ENCODE assay signal across 25 mouse cellular contexts in the genomic region with DNA sequence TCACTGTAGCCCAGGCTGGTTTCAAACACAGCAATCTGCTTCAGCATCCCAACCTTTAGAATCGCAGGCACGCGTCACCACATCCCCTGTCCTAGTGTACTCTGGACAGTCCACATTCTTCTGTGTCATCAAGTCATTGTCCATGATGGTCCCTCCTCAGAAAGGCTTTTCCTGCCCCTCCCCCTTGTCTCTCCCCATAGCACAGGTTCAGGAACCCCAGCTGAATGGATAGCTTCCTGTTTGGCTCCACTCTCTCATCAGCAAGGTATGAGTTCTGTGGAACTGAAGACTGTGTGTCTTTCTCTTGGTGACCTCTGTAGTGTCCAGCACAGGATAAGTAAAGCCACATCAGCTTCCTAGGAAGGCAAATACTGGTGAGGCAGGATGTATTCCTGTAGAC.
A peak's percentile ranks its signal among the peaks of the same experiment; 100 is the strongest.
DNase-seq lines count a peak whose midpoint lies in the region; ATAC-seq lines count a peak whose summit lies in the region.
"Had no signal": no experiment of that assay in that cellular context is flagged by ENCODE, and none has a peak within 500 bp of the region (broad histone marks: within the 10 kb centered on the region; RNA-seq: fewer than 3 reads in every experiment).

No protein-coding gene starts in this region.

- H3K4me2 ChIP-seq in forebrain, embryonic 13.5 days: no peak overlapping the region
- H3K4me2 ChIP-seq: forebrain, embryonic 12.5 days; heart, embryonic 12.5 days; hindbrain, embryonic 12.5 days; liver, embryonic 13.5 days; neural tube, embryonic 13.5 days had no signal

- H3K9ac ChIP-seq in forebrain, embryonic 13.5 days: no peak overlapping the region
- H3K9ac ChIP-seq: heart, embryonic 12.5 days; hindbrain, embryonic 12.5 days; liver, embryonic 13.5 days; neural tube, embryonic 13.5 days had no signal

- no peak overlapping the region for H3K4me3 ChIP-seq in embryonic facial prominence, embryonic 10.5 days
- H3K4me3 ChIP-seq in forebrain, embryonic 13.5 days: no peak overlapping the region
- H3K4me3 ChIP-seq: forebrain, embryonic 12.5 days; heart, embryonic 12.5 days; hindbrain, embryonic 12.5 days; liver, embryonic 13.5 days; myocyte; neural tube, embryonic 13.5 days had no signal

- no peak for ATAC-seq in forebrain, embryonic 13.5 days
- ATAC-seq: activated CD4-positive, CD25-positive, alpha-beta regulatory T cell, adult 4 months; intestine, postnatal 0 days; midbrain, embryonic 16.5 days had no signal

- no peaks in the 10 kb centered on the region for H3K36me3 ChIP-seq in embryonic facial prominence, embryonic 10.5 days (replicated peaks)
- H3K36me3 ChIP-seq in forebrain, embryonic 13.5 days (ENCODE audit: poor library complexity, severe bottlenecking): no peaks in the 10 kb centered on the region
- H3K36me3 ChIP-seq: forebrain, embryonic 12.5 days; heart, embryonic 12.5 days; hindbrain, embryonic 12.5 days; liver, embryonic 13.5 days; neural tube, embryonic 13.5 days had no signal

- peak overlapping the region; percentile 82; the same call in 1 of the 2 replicates for H3K27ac ChIP-seq in embryonic facial prominence, embryonic 10.5 days (replicated peaks)
- H3K27ac ChIP-seq in forebrain, embryonic 13.5 days: no peak overlapping the region
- H3K27ac ChIP-seq: forebrain, embryonic 12.5 days; liver, embryonic 13.5 days; neural tube, embryonic 13.5 days had no signal

- peaks cover 37% of the 10 kb centered on the region for H3K4me1 ChIP-seq in embryonic facial prominence, embryonic 10.5 days
- H3K4me1 ChIP-seq in forebrain, embryonic 13.5 days: 0 out of 2 replicates have a peak, but pooled peaks cover 5% of the 10 kb centered on the region

- DNase-seq in adrenal gland, adult 8-10 months: peak; percentile 7
- no peak for DNase-seq in adrenal gland, postnatal 14 days
- peak; percentile 19 for DNase-seq in kidney, adult 11 months
- DNase-seq in kidney, postnatal 4 days: no peak
- DNase-seq in embryonic facial prominence, embryonic 10.5 days (ENCODE audit: low spot score): no peak
- peak; percentile 27 for DNase-seq in kidney, postnatal 10 days
- no peak for DNase-seq in spleen, adult 12 weeks (ENCODE audit: low spot score)
- DNase-seq: adrenal gland, postnatal 10 days; cerebellum, adult 2 months; cerebellum, postnatal 25 days; gastrocnemius, postnatal 36 days; layer of hippocampus, adult 9-11 months; liver, embryonic 13.5 days; lung, adult 2 months; lung, postnatal 36 days; thymus, postnatal 14 days had no signal

- peaks cover 61% of the 10 kb centered on the region for H3K27me3 ChIP-seq in embryonic facial prominence, embryonic 10.5 days (replicated peaks; ENCODE audit: low read depth, poor library complexity, severe bottlenecking)
- peaks cover 15% of the 10 kb centered on the region for H3K27me3 ChIP-seq in forebrain, embryonic 13.5 days
- H3K27me3 ChIP-seq: liver, embryonic 13.5 days; neural tube, embryonic 13.5 days had no signal

- no peaks in the 10 kb centered on the region for H3K9me3 ChIP-seq in embryonic facial prominence, embryonic 10.5 days
- no peaks in the 10 kb centered on the region for H3K9me3 ChIP-seq in forebrain, embryonic 13.5 days (replicated peaks)
- H3K9me3 ChIP-seq: forebrain, embryonic 12.5 days; heart, embryonic 12.5 days; hindbrain, embryonic 12.5 days; liver, embryonic 13.5 days; neural tube, embryonic 13.5 days had no signal

- 82% methylated on average over 3 of the region's 3 CpGs for WGBS in embryonic facial prominence, embryonic 10.5 days
- WGBS in forebrain, embryonic 13.5 days: 97% methylated on average over 3 of the region's 3 CpGs

Comparison
In these comparisons a context has a peak if more than half of its experiments do, and no peak if none do; other contexts are left out.
1. DNase-seq: peak in adrenal gland, adult 8-10 months (single experiment), kidney, adult 11 months (single experiment) and kidney, postnatal 10 days (single experiment); none in adrenal gland, postnatal 14 days (single experiment), kidney, postnatal 4 days (0 of 2), embryonic facial prominence, embryonic 10.5 days (single experiment) and spleen, adult 12 weeks (single experiment).